Mouse (Mus musculus): Measurements from ENCODE around the gene Ankrd33.

DNA sequence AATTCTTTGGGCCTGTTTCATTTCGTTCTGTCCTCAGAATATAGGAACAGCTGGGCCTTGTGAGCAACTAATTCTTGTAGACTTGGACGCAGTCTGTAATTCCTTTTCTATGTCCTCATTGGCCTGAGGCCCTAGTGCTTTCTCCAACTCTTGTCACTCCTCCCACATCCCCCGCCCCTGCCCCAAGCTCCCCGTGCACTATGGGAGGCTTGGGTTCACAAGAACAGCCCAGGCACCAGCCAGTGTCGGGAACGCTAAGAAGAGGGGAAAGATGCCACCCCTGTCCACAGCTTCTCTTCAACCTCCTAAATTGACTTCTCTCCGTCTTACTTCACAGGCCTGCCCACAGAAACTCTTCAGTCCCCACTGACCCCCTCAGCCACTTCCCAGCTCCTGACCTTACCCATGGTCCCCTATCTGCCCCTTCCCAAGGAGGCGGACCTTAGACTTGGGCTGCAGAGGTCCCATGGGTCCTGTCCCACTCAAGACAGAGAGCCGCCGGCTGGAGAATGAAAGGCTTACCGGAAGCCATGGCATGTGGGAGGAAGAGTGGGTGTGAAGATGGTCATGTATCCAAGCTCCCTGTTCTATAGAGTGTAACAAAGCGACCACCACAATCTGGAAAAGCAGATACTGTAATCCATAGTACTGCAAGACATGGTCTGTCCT lies 11.5 kb downstream of the Ankrd33 start:
- TF ChIP-seq CTCF (conservative IDR thresholded peaks at IDR 0.05; ENCODE audit: insufficient read depth, insufficient read length, low read depth, low read length) (no peak), POLR2A (IDR thresholded peaks at IDR 0.05; ENCODE audit: low read depth, low read length) (no peak)
